Mouse (Mus musculus) neutrophil, adult 5-6 weeks (primary cell): ENCODE measurements around the gene Tusc1. TPM values are rescaled to one million over a fixed set of nuclear protein-coding genes. Genes with fewer than 3 reads are reported as not detected.

ENCODE experiments used
- ATAC-seq: fragments of 151-379, 151-347 bp; 2 replicates; pipeline ENCODE4 v1.8.0; 2017; ENCODE audit warnings: mild to moderate bottlenecking, moderate TSS enrichment; ENCODE audit not compliant: insufficient number of reproducible peaks, poor library complexity, low FRiP score, severe bottlenecking; ENCODE audit errors: extremely low read depth
- total RNA-seq: library from RNA; stranded (forward); fragments of 200-1000 nt; gene quantifications from 2 replicates; pipeline ENCODE4 v1.2.3, GENCODE M21; 2017

Gene Tusc1
- 0.37 and 0.81 TPM in 2 replicates for total RNA-seq

- ATAC-seq, result peak; percentile 39; the same call in 1 of the 2 replicates
Measured at GRCm38 (mm10) chr4:93335118-93336003, at the start of gene Tusc1. TSS of gene Tusc1 (minus strand) at chr4:93335511.

- no peak for ATAC-seq
Measured at GRCm38 (mm10) chr4:93352930-93353329, 17.6 kb upstream of the Tusc1 start.

DNA sequence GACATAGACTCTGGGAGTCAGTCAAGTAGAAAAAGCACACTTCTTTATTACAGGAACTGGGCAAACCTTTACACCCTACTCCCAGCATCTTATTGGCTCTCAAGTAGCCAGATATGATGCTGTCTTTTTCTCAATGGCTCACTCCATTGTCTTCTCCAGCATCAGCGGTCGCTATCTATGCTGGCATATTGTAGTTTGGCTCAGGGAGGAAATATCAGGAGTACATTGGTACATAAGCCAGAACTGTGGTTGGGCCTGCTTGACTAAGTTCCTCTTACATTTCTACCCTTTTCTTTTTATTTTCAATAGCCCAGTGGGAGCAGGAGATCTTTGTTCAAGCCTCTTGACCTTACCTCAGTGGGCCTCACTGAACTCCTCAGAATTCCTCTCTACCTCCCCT, 9.0 kb upstream of the Tusc1 start:
- ATAC-seq, result no peak

DNA sequence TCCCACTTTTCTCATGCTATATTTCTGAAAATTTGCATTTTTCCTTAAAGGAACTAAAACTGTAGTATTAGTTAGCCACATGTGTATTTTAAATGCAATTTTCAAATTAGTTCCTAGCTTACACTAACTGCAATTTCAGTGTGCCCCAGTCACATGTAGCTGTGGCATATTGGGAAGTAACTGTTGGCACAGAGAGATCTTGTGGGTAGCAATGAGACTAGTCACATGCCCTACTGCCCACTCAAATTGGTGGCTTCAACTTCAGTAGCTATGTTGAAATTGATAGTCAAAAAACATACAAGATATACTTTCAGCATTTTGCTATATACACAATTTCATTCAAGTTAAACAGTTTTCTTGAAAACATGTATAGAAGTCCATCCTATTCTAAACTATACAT, 6.3 kb upstream of the Tusc1 start:
- no peak for ATAC-seq

- no peak for ATAC-seq
Measured at GRCm38 (mm10) chr4:93337977-93338376, 2.7 kb upstream of the Tusc1 start.

DNA sequence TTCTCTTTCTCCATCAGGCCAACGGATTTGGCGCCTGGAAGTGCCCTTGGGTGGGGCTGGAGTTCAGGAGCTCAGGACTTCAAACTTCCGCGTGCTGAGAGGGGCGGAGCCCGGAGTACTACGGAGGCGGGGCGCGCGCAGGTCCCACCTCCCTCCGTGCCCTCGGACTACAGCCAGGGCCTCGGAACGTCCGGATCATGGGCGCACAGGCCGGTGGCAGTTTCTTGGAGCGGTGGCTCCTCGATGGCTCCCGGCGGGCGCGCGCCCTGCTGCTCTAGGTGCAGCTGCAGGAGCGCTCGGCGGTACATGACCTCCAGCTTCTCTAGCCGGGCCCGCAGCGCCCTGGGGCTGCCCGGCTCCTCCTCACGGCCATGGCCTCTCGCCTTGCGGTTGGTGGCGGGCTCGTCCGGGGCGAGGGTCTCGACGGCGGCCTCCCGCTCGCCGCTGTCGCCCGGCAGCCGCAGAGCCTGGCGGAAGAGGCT, 634 bp downstream of the Tusc1 start:
- ATAC-seq, result peak; percentile 98

DNA sequence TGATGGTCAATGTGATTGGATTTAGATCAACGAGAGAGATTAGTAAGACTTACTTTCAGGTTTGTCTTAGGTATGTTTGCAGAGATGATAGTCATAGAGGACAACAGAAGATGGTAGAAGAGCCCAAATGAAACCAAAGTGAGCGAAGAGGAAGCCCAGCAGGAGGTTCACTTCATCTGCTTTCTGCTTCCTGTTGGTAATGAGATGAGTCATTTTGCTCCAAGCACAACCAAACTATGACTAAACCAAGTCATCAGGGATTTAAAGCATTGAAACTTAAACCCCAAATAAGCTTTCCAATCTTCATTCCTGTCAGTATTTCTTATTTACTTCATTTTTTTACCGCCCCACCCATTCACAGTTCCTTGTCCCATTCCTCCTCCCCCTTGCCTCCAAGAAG, 27.8 kb downstream of the Tusc1 start:
- no peak for ATAC-seq

GRCm38 (mm10) chr4:93286065-93286464, 49.2 kb downstream of the Tusc1 start:
- ATAC-seq, result no peak
